Mouse (Mus musculus): ENCODE results near the gene Siglecg.

- TF ChIP-seq GATA1 (IDR thresholded peaks at IDR 0.05; ENCODE audit: borderline replicate concordance, low read length) (no peak), FLI1 (IDR thresholded peaks at IDR 0.05; ENCODE audit: low read length) (no peak)
Observed at GRCm38 (mm10) chr7:43362021-43362420, 46.0 kb upstream of the Siglecg start.

Data from megakaryocyte, embryonic 14.5 days (primary cell).